Mouse (Mus musculus): Measurements from ENCODE around the gene Stk38l. TPM values are rescaled to one million over a fixed set of nuclear protein-coding genes. Genes with fewer than 3 reads are reported as not detected.

Stk38l gene
- polyA plus RNA-seq, 1 experiment from 2014 or later = 20.6 TPM

- 0 out of 2 replicates have a peak overlapping the region, but pooled peaks have one; percentile 11 for H3K27ac ChIP-seq
- H3K27me3 ChIP-seq (replicated peaks) = no peaks in the 10 kb centered on the region
- peak; percentile 35; the same call in 1 of the 2 replicates for ATAC-seq (ENCODE audit: insufficient read depth, low FRiP score, low read depth)
- H3K36me3 ChIP-seq = no peaks in the 10 kb centered on the region
- peaks cover 5% of the 10 kb centered on the region; the same call in 1 of the 2 replicates for H3K4me1 ChIP-seq
- WGBS = 44% methylated on average over 11 of the region's 11 CpGs
- H3K4me3 ChIP-seq (replicated peaks) = no peak overlapping the region
- no peak overlapping the region for H3K4me2 ChIP-seq
- H3K9me3 ChIP-seq = no peaks in the 10 kb centered on the region
- H3K9ac ChIP-seq = no peak overlapping the region
Measured at GRCm38 (mm10) chr6:146702126-146702881, 22.5 kb upstream of the Stk38l start.

- 73% methylated on average over 3 of the region's 3 CpGs for WGBS
- no peaks in the 10 kb centered on the region for H3K36me3 ChIP-seq
- no peak for ATAC-seq (ENCODE audit: insufficient read depth, low FRiP score, low read depth)
- peaks cover 5% of the 10 kb centered on the region; the same call in 1 of the 2 replicates for H3K4me1 ChIP-seq
- no peak overlapping the region for H3K27ac ChIP-seq
- no peak overlapping the region for H3K9ac ChIP-seq
- no peaks in the 10 kb centered on the region for H3K27me3 ChIP-seq (replicated peaks)
- H3K4me3 ChIP-seq (replicated peaks) = no peak overlapping the region
- H3K9me3 ChIP-seq = no peaks in the 10 kb centered on the region
- H3K4me2 ChIP-seq = no peak overlapping the region
Measured at GRCm38 (mm10) chr6:146703351-146703750, 21.4 kb upstream of the Stk38l start.

GRCm38 (mm10) chr6:146705631-146706030 lies 19.2 kb upstream of the Stk38l start:
- ATAC-seq (ENCODE audit: insufficient read depth, low FRiP score, low read depth) = no peak
- 89% methylated on average over 1 of the region's 1 CpGs for WGBS
- Histone ChIP-seq H3K9me3 (no peaks in the 10 kb centered on the region), H3K9ac (no peak overlapping the region), H3K4me3 (replicated peaks) (no peak overlapping the region), H3K27me3 (replicated peaks) (no peaks in the 10 kb centered on the region), H3K4me1 (peaks cover 5% of the 10 kb centered on the region; the same call in 1 of the 2 replicates), H3K27ac (no peak overlapping the region), H3K4me2 (no peak overlapping the region), H3K36me3 (no peaks in the 10 kb centered on the region)

- Histone ChIP-seq H3K4me1 (no peaks in the 10 kb centered on the region), H3K27me3 (replicated peaks) (no peaks in the 10 kb centered on the region), H3K4me2 (no peak overlapping the region), H3K4me3 (replicated peaks) (no peak overlapping the region), H3K27ac (no peak overlapping the region), H3K9ac (no peak overlapping the region), H3K36me3 (no peaks in the 10 kb centered on the region), H3K9me3 (no peaks in the 10 kb centered on the region)
- WGBS = 79% methylated on average over 1 of the region's 1 CpGs
- ATAC-seq (ENCODE audit: insufficient read depth, low FRiP score, low read depth) = no peak
Measured at GRCm38 (mm10) chr6:146719606-146720005, 5.2 kb upstream of the Stk38l start.

GRCm38 (mm10) chr6:146723805-146724204 lies 990 bp upstream of the Stk38l start:
- H3K4me2 ChIP-seq = no peak overlapping the region
- H3K9me3 ChIP-seq = no peaks in the 10 kb centered on the region
- H3K36me3 ChIP-seq = no peaks in the 10 kb centered on the region
- no peak overlapping the region for H3K27ac ChIP-seq
- H3K4me1 ChIP-seq = no peaks in the 10 kb centered on the region
- no peak overlapping the region for H3K4me3 ChIP-seq (replicated peaks)
- 96% methylated on average over 3 of the region's 3 CpGs for WGBS
- no peaks in the 10 kb centered on the region for H3K27me3 ChIP-seq (replicated peaks)
- H3K9ac ChIP-seq = no peak overlapping the region
- ATAC-seq (ENCODE audit: insufficient read depth, low FRiP score, low read depth) = no peak

- WGBS = under 1% methylated on average over 30 of the region's 30 CpGs
- H3K4me3 ChIP-seq (replicated peaks) = peak overlapping the region; percentile 89
Measured at GRCm38 (mm10) chr6:146725384-146725791, 593 bp downstream of the Stk38l start.

GRCm38 (mm10) chr6:146731031-146731430 lies 6.2 kb downstream of the Stk38l start:
- Histone ChIP-seq H3K4me3 (replicated peaks) (no peak overlapping the region), H3K36me3 (no peaks in the 10 kb centered on the region), H3K4me2 (no peak overlapping the region), H3K9ac (no peak overlapping the region), H3K9me3 (no peaks in the 10 kb centered on the region), H3K4me1 (peaks cover 15% of the 10 kb centered on the region), H3K27me3 (replicated peaks) (no peaks in the 10 kb centered on the region), H3K27ac (no peak overlapping the region)
- no peak for ATAC-seq (ENCODE audit: insufficient read depth, low FRiP score, low read depth)
- WGBS = 80% methylated on average over 1 of the region's 1 CpGs

More at GRCm38 (mm10) chr6:146725384-146725791, 593 bp downstream of the Stk38l start:
- ATAC-seq (ENCODE audit: insufficient read depth, low FRiP score, low read depth) = peak; percentile 51
- peak overlapping the region; percentile 86 for H3K27ac ChIP-seq
- H3K9me3 ChIP-seq = no peaks in the 10 kb centered on the region
- H3K4me2 ChIP-seq = peak overlapping the region; percentile 70
- H3K4me1 ChIP-seq = no peaks in the 10 kb centered on the region
- H3K27me3 ChIP-seq (replicated peaks) = no peaks in the 10 kb centered on the region
- H3K36me3 ChIP-seq = no peaks in the 10 kb centered on the region
- peak overlapping the region; percentile 85 for H3K9ac ChIP-seq

GRCm38 (mm10) chr6:146731692-146732091 lies 6.9 kb downstream of the Stk38l start:
- Histone ChIP-seq H3K4me3 (replicated peaks) (no peak overlapping the region), H3K9ac (no peak overlapping the region), H3K4me1 (peaks cover 15% of the 10 kb centered on the region), H3K4me2 (no peak overlapping the region), H3K36me3 (no peaks in the 10 kb centered on the region), H3K27ac (no peak overlapping the region; the same call in 1 of the 2 replicates), H3K9me3 (no peaks in the 10 kb centered on the region), H3K27me3 (replicated peaks) (no peaks in the 10 kb centered on the region)
- 27% methylated on average over 2 of the region's 2 CpGs for WGBS
- ATAC-seq (ENCODE audit: insufficient read depth, low FRiP score, low read depth) = no peak

- WGBS = 39% methylated on average over 3 of the region's 3 CpGs
- no peak overlapping the region for H3K4me3 ChIP-seq (replicated peaks)
- H3K27ac ChIP-seq = peak overlapping the region; percentile 48; the same call in 1 of the 2 replicates
- no peak overlapping the region for H3K4me2 ChIP-seq
- H3K9ac ChIP-seq = no peak overlapping the region
- H3K36me3 ChIP-seq = no peaks in the 10 kb centered on the region
- no peak for ATAC-seq (ENCODE audit: insufficient read depth, low FRiP score, low read depth)
- H3K4me1 ChIP-seq = peaks cover 15% of the 10 kb centered on the region
- no peaks in the 10 kb centered on the region for H3K27me3 ChIP-seq (replicated peaks)
- no peaks in the 10 kb centered on the region for H3K9me3 ChIP-seq
Measured at GRCm38 (mm10) chr6:146732232-146732631, 7.4 kb downstream of the Stk38l start.

GRCm38 (mm10) chr6:146732676-146733075 lies 7.9 kb downstream of the Stk38l start:
- Histone ChIP-seq H3K36me3 (no peaks in the 10 kb centered on the region), H3K4me1 (peaks cover 15% of the 10 kb centered on the region), H3K27ac (peak overlapping the region; percentile 48; the same call in 1 of the 2 replicates), H3K4me3 (replicated peaks) (no peak overlapping the region), H3K9me3 (no peaks in the 10 kb centered on the region), H3K9ac (no peak overlapping the region), H3K4me2 (no peak overlapping the region), H3K27me3 (replicated peaks) (no peaks in the 10 kb centered on the region)
- 18% methylated on average over 1 of the region's 1 CpGs for WGBS
- no peak for ATAC-seq (ENCODE audit: insufficient read depth, low FRiP score, low read depth)

GRCm38 (mm10) chr6:146733554-146733953 lies 8.8 kb downstream of the Stk38l start:
- Histone ChIP-seq H3K4me3 (replicated peaks) (no peak overlapping the region), H3K4me2 (no peak overlapping the region), H3K36me3 (no peaks in the 10 kb centered on the region), H3K27me3 (replicated peaks) (no peaks in the 10 kb centered on the region), H3K27ac (no peak overlapping the region; the same call in 1 of the 2 replicates), H3K4me1 (peaks cover 15% of the 10 kb centered on the region), H3K9me3 (no peaks in the 10 kb centered on the region), H3K9ac (no peak overlapping the region)
- WGBS = 36% methylated on average over 1 of the region's 1 CpGs
- no peak for ATAC-seq (ENCODE audit: insufficient read depth, low FRiP score, low read depth)

- H3K27ac ChIP-seq = no peak overlapping the region
- H3K4me3 ChIP-seq (replicated peaks) = no peak overlapping the region
- ATAC-seq (ENCODE audit: insufficient read depth, low FRiP score, low read depth) = no peak
- WGBS = 79% methylated on average over 1 of the region's 1 CpGs
- no peaks in the 10 kb centered on the region for H3K27me3 ChIP-seq (replicated peaks)
- H3K36me3 ChIP-seq = no peaks in the 10 kb centered on the region
- H3K4me2 ChIP-seq = no peak overlapping the region
- H3K4me1 ChIP-seq = 0 out of 2 replicates have a peak, but pooled peaks cover under 1% of the 10 kb centered on the region
- H3K9me3 ChIP-seq = no peaks in the 10 kb centered on the region
- no peak overlapping the region for H3K9ac ChIP-seq
Measured at GRCm38 (mm10) chr6:146738889-146739288, 14.1 kb downstream of the Stk38l start.

Measured in stomach, embryonic 15.5 days (tissue).